18 mouse cellular contexts compared by ENCODE assay signal in genomic region chr3:119494580-119494979, GRCm38 (mm10).
"Had no signal": no experiment of that assay in that cellular context is flagged by ENCODE, and none has a peak within 500 bp of the region (broad histone marks: within the 10 kb centered on the region; RNA-seq: fewer than 3 reads in every experiment).

No protein-coding gene starts in this region.

- DNase-seq: liver, postnatal 0 days; lung, adult 2 months; lung, postnatal 14 days; lung, postnatal 36 days; right cerebral cortex, postnatal 14 days; thymus, adult 2 months; thymus, postnatal 25 days; thymus, postnatal 4 days had no signal

- H3K27ac ChIP-seq: lung, embryonic 15.5 days; macrophage; midbrain, embryonic 13.5 days; midbrain, embryonic 15.5 days; neural tube, embryonic 12.5 days; stomach, embryonic 15.5 days; stomach, postnatal 0 days had no signal

- H3K4me1 ChIP-seq: megakaryocyte, embryonic 14.5 days; neural tube, embryonic 12.5 days; stomach, embryonic 15.5 days had no signal

- H3K4me3 ChIP-seq: lung, embryonic 15.5 days; megakaryocyte, embryonic 14.5 days; midbrain, embryonic 13.5 days; midbrain, embryonic 15.5 days; neural tube, embryonic 12.5 days; stomach, embryonic 15.5 days had no signal

- H3K9ac ChIP-seq: liver, postnatal 0 days; lung, embryonic 15.5 days; midbrain, embryonic 13.5 days; midbrain, embryonic 15.5 days; neural tube, embryonic 12.5 days; stomach, embryonic 15.5 days had no signal

- H3K9me3 ChIP-seq: lung, embryonic 15.5 days; midbrain, embryonic 13.5 days; midbrain, embryonic 15.5 days; neural tube, embryonic 12.5 days; stomach, embryonic 15.5 days had no signal

- H3K27me3 ChIP-seq: lung, embryonic 15.5 days; megakaryocyte, embryonic 14.5 days; midbrain, embryonic 13.5 days; midbrain, embryonic 15.5 days; neural tube, embryonic 12.5 days; stomach, embryonic 15.5 days had no signal

- H3K4me2 ChIP-seq: lung, embryonic 15.5 days; midbrain, embryonic 11.5 days; midbrain, embryonic 13.5 days; midbrain, embryonic 15.5 days; neural tube, embryonic 12.5 days; stomach, embryonic 15.5 days had no signal

- H3K36me3 ChIP-seq: lung, embryonic 15.5 days; midbrain, embryonic 13.5 days; midbrain, embryonic 15.5 days; neural tube, embryonic 12.5 days; stomach, embryonic 15.5 days had no signal

- ATAC-seq: liver, postnatal 0 days; lung, postnatal 0 days; midbrain, embryonic 13.5 days; midbrain, embryonic 15.5 days had no signal
